8 mouse cellular contexts compared by ENCODE assay signal in the genomic region with DNA sequence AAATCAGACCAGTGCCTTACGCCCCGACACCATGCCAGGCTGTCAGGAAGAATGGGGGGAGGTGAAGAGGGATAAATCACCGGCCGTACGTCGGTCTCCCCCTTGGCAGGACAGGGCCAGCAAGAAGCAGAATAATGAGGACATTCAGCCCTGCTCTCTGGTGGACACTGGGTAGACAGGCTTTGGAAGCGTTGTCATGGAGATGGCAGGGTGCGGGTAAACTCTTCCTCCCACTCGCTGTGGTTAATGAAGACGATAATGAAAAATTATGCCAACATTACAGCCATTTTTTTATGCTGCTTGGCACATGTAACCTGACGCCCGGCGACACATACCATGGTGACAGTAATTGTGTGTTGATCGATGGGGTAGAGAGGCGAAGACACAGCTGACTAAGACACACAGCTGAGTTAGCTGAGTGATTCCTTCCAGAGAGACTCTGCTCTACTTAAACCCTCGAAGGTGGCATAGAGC.
A peak's percentile ranks its signal among the peaks of the same experiment; 100 is the strongest.
DNase-seq lines count a peak whose midpoint lies in the region; ATAC-seq and TF ChIP-seq lines count a peak whose summit lies in the region.

No protein-coding gene starts in this region.

- 0 out of 2 replicates have a peak, but pooled peaks cover 6% of the 10 kb centered on the region for H3K4me1 ChIP-seq in heart, embryonic 15.5 days (replicated peaks)
- peaks cover 32% of the 10 kb centered on the region for H3K4me1 ChIP-seq in hindbrain, embryonic 10.5 days (replicated peaks)
- peaks cover 16% of the 10 kb centered on the region for H3K4me1 ChIP-seq in limb, embryonic 10.5 days
- H3K4me1 ChIP-seq in neural tube, embryonic 11.5 days (ENCODE audit: control insufficient read depth, insufficient read depth, low read length) = peaks cover 17% of the 10 kb centered on the region

- no peaks in the 10 kb centered on the region for H3K36me3 ChIP-seq in heart, embryonic 15.5 days
- no peaks in the 10 kb centered on the region for H3K36me3 ChIP-seq in hindbrain, embryonic 10.5 days
- H3K36me3 ChIP-seq in limb, embryonic 10.5 days = no peaks in the 10 kb centered on the region
- H3K36me3 ChIP-seq in neural tube, embryonic 11.5 days (ENCODE audit: control insufficient read depth, insufficient read depth, low read length) = no peaks in the 10 kb centered on the region

- H3K27ac ChIP-seq in heart, embryonic 15.5 days = no peak overlapping the region
- peak overlapping the region; percentile 62 for H3K27ac ChIP-seq in hindbrain, embryonic 10.5 days
- no peak overlapping the region for H3K27ac ChIP-seq in limb, embryonic 10.5 days
- H3K27ac ChIP-seq in neural tube, embryonic 11.5 days (ENCODE audit: low read depth, low read length) = no peak overlapping the region
- no peak overlapping the region for H3K27ac ChIP-seq in gastrocnemius, adult 2 months

- no peak overlapping the region for H3K4me3 ChIP-seq in heart, embryonic 15.5 days
- H3K4me3 ChIP-seq in hindbrain, embryonic 10.5 days = peak overlapping the region; percentile 35
- peak overlapping the region; percentile 15; the same call in 1 of the 2 replicates for H3K4me3 ChIP-seq in limb, embryonic 10.5 days
- no peak overlapping the region for H3K4me3 ChIP-seq in neural tube, embryonic 11.5 days (ENCODE audit: low read depth, low read length)
- no peak overlapping the region for H3K4me3 ChIP-seq in gastrocnemius, adult 2 months

- intact Hi-C loops in heart, postnatal 25 days (cut with DNase I) = no loop called here
- intact Hi-C loops in gastrocnemius, adult 2 months (cut with DNase I) = no loop called here

- H3K4me2 ChIP-seq in heart, embryonic 15.5 days = no peak overlapping the region; the same call in 1 of the 2 replicates
- 0 out of 2 replicates have a peak overlapping the region, but pooled peaks have one; percentile 14 for H3K4me2 ChIP-seq in neural tube, embryonic 11.5 days (ENCODE audit: low read depth)

- DNase-seq in heart, postnatal 25 days (ENCODE audit: low spot score) = no peak
- DNase-seq in cerebellum, postnatal 25 days = peak; percentile 20 to 40
- peak; percentile 81 for DNase-seq in hindbrain, embryonic 10.5 days (ENCODE audit: low spot score)
- DNase-seq in limb, embryonic 10.5 days (ENCODE audit: low spot score) = peak; percentile 52
- peak; percentile 74 for DNase-seq in neural tube, embryonic 11.5 days (ENCODE audit: low spot score)
- no peak for DNase-seq in gastrocnemius, adult 8-10 months (ENCODE audit: low spot score in 2 of 2)
- DNase-seq in gastrocnemius, adult 2 months = no peak

- TF ChIP-seq CTCF in gastrocnemius, adult 2 months (IDR thresholded peaks at IDR 0.05) = no peak

- H3K9ac ChIP-seq in heart, embryonic 15.5 days = no peak overlapping the region
- H3K9ac ChIP-seq in neural tube, embryonic 11.5 days (ENCODE audit: low read length) = no peak overlapping the region

- peak; percentile 36; the same call in 1 of the 2 replicates for ATAC-seq in heart, embryonic 15.5 days (replicated peaks; ENCODE audit: insufficient number of reproducible peaks, insufficient read depth, low FRiP score, low read depth)
- peak; percentile 96 for ATAC-seq in neural tube, embryonic 11.5 days (ENCODE audit: insufficient read depth, low FRiP score, low TSS enrichment)

- H3K9me3 ChIP-seq in heart, embryonic 15.5 days (replicated peaks) = no peaks in the 10 kb centered on the region
- H3K9me3 ChIP-seq in hindbrain, embryonic 10.5 days = no peaks in the 10 kb centered on the region
- H3K9me3 ChIP-seq in limb, embryonic 10.5 days (replicated peaks) = no peaks in the 10 kb centered on the region
- no peaks in the 10 kb centered on the region for H3K9me3 ChIP-seq in neural tube, embryonic 11.5 days (ENCODE audit: control insufficient read depth, low read length)

- 33% methylated on average over 16 of the region's 16 CpGs for WGBS in heart, embryonic 15.5 days
- 14% methylated on average over 16 of the region's 16 CpGs for WGBS in hindbrain, embryonic 10.5 days
- WGBS in limb, embryonic 10.5 days = 35% methylated on average over 16 of the region's 16 CpGs
- 17% methylated on average over 16 of the region's 16 CpGs for WGBS in neural tube, embryonic 11.5 days

- no peaks in the 10 kb centered on the region for H3K27me3 ChIP-seq in heart, embryonic 15.5 days
- H3K27me3 ChIP-seq in hindbrain, embryonic 10.5 days (ENCODE audit: insufficient read depth, poor library complexity, severe bottlenecking) = peaks cover 70% of the 10 kb centered on the region
- no peaks in the 10 kb centered on the region for H3K27me3 ChIP-seq in limb, embryonic 10.5 days (ENCODE audit: low read depth, poor library complexity, severe bottlenecking)
- peaks cover 34% of the 10 kb centered on the region for H3K27me3 ChIP-seq in neural tube, embryonic 11.5 days (ENCODE audit: control insufficient read depth, insufficient read depth, low read length)

Comparison
In these comparisons a context has a peak if more than half of its experiments do, and no peak if none do; other contexts are left out.
1. H3K4me3 ChIP-seq: peak in hindbrain, embryonic 10.5 days (single experiment) and limb, embryonic 10.5 days (single experiment); none in heart, embryonic 15.5 days (single experiment), neural tube, embryonic 11.5 days (single experiment) and gastrocnemius, adult 2 months (single experiment).
2. DNase-seq: peak in cerebellum, postnatal 25 days (2 of 2), hindbrain, embryonic 10.5 days (single experiment), limb, embryonic 10.5 days (single experiment) and neural tube, embryonic 11.5 days (single experiment); none in heart, postnatal 25 days (single experiment), gastrocnemius, adult 8-10 months (0 of 2) and gastrocnemius, adult 2 months (single experiment).